Mouse (Mus musculus) brain, embryonic 14.5 days (tissue): ENCODE measurements at regions not wholly inside any gene's neighbourhood (a gene's known extent, or its start where the extent isn't known, plus 50 kb on each side); places are given as distances from the start of the nearest gene placed in this dataset.

Experiments
- CTCF ChIP-seq: fragments of 200-500 bp; IDR thresholded peaks from 2 replicates; pipeline ENCODE4 v1.5.1; 2012; ENCODE audit warnings: inconsistent platforms, mild to moderate bottlenecking, moderate library complexity, borderline replicate concordance; ENCODE audit not compliant: insufficient read depth, insufficient read length; ENCODE audit errors: extremely low read depth
- POLR2A ChIP-seq: fragments of 200-500 bp; IDR thresholded peaks from 2 replicates; pipeline ENCODE4 v1.6.1; 2012; ENCODE audit warnings: mild to moderate bottlenecking, inconsistent platforms, borderline replicate concordance; ENCODE audit not compliant: poor library complexity, insufficient read depth, insufficient read length, severe bottlenecking; ENCODE audit errors: extremely low read depth

GRCm38 (mm10) chr2:160117148-160117547, 216.8 kb downstream of the Gm826 start:
- TF ChIP-seq POLR2A, result no peak
- TF ChIP-seq CTCF, result no peak
